Mouse (Mus musculus): ENCODE data around the gene Fam214a. TPM values are rescaled to one million over a fixed set of nuclear protein-coding genes. Genes with fewer than 3 reads are reported as not detected.

Fam214a gene
- polyA plus RNA-seq, 1 experiment from 2014 or later = 6.4 TPM

- Histone ChIP-seq H3K27ac (ENCODE audit: low read depth) (peak overlapping the region; percentile 9; the same call in 1 of the 2 replicates), H3K27me3 (ENCODE audit: insufficient read depth, low read length) (no peaks in the 10 kb centered on the region), H3K4me3 (ENCODE audit: low read depth, low read length) (no peak overlapping the region), H3K4me2 (ENCODE audit: low read depth, low read length) (no peak overlapping the region), H3K36me3 (replicated peaks; ENCODE audit: insufficient read depth, low read length) (peaks cover 10% of the 10 kb centered on the region; the same call in 1 of the 2 replicates), H3K9me3 (ENCODE audit: low read length) (no peaks in the 10 kb centered on the region), H3K9ac (replicated peaks) (no peak overlapping the region; the same call in 1 of the 2 replicates), H3K4me1 (ENCODE audit: insufficient read depth) (peaks cover 20% of the 10 kb centered on the region)
- TF ChIP-seq EP300 (IDR thresholded peaks at IDR 0.05; ENCODE audit: low read depth) (no peak), CTCF (IDR thresholded peaks at IDR 0.05; ENCODE audit: low read depth) (no peak)
- DNase-seq = no peak
- WGBS (ENCODE audit: insufficient replicate concordance) = 68% methylated on average over 2 of the region's 2 CpGs
- no peak for ATAC-seq
These were observed 87.9 kb downstream of the Fam214a start for GRCm38 (mm10) chr9:75040566-75040965.

DNA sequence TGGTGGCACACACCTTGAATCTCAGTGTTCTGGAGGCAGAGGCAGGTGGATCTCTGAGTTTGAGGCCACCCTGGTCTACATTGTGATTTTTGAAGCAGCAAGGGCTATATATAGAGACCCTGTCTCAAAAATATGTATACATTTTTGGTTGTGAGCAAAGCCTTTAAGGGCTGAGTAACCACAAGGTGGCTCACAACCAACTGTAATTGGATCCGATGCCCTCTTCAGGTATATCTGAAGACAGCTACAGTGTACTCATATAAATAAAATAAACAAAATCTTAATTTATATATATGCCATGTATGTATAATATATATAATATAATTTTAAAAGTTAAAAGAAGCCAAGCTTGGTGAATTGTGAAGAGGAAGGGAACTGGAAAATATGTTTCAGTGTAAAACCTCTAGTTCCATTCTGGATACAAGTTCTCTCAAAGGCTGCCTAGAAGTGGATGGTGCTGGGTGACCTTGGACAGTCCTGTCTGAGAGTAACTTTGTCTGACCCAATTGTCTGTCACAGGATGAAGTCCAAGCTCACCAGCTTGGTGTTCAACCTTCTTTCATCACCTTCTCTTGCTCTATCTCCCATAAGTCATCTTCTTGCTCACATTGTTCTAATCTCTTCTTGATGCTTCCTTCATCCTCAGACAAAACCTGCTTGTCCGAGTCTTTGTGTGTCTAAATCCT lies 89.3 kb downstream of the Fam214a start:
- DNase-seq (no peak), ATAC-seq (no peak)
- Histone ChIP-seq H3K9me3 (ENCODE audit: low read length) (no peaks in the 10 kb centered on the region), H3K4me2 (ENCODE audit: low read depth, low read length) (no peak overlapping the region), H3K36me3 (replicated peaks; ENCODE audit: insufficient read depth, low read length) (peaks cover 13% of the 10 kb centered on the region; the same call in 1 of the 2 replicates), H3K27ac (ENCODE audit: low read depth) (no peak overlapping the region), H3K4me1 (ENCODE audit: insufficient read depth) (peaks cover 20% of the 10 kb centered on the region), H3K4me3 (ENCODE audit: low read depth, low read length) (no peak overlapping the region), H3K27me3 (ENCODE audit: insufficient read depth, low read length) (no peaks in the 10 kb centered on the region), H3K9ac (replicated peaks) (no peak overlapping the region)
- no peak for TF ChIP-seq CTCF (IDR thresholded peaks at IDR 0.05; ENCODE audit: low read depth)
- TF ChIP-seq EP300 (IDR thresholded peaks at IDR 0.05; ENCODE audit: low read depth) = no peak
- WGBS (ENCODE audit: insufficient replicate concordance) = 70% methylated on average over 2 of the region's 2 CpGs

GRCm38 (mm10) chr9:75043191-75043590 lies 90.5 kb downstream of the Fam214a start:
- no peaks in the 10 kb centered on the region for H3K27me3 ChIP-seq (ENCODE audit: insufficient read depth, low read length)
- no peak overlapping the region for H3K4me2 ChIP-seq (ENCODE audit: low read depth, low read length)
- TF ChIP-seq CTCF (IDR thresholded peaks at IDR 0.05; ENCODE audit: low read depth) = no peak
- no peak for TF ChIP-seq EP300 (IDR thresholded peaks at IDR 0.05; ENCODE audit: low read depth)
- WGBS (ENCODE audit: insufficient replicate concordance) = 90% methylated on average over 2 of the region's 2 CpGs
- H3K9me3 ChIP-seq (ENCODE audit: low read length) = no peaks in the 10 kb centered on the region
- H3K27ac ChIP-seq (ENCODE audit: low read depth) = no peak overlapping the region
- H3K36me3 ChIP-seq (replicated peaks; ENCODE audit: insufficient read depth, low read length) = peaks cover 13% of the 10 kb centered on the region; the same call in 1 of the 2 replicates
- DNase-seq (no peak), ATAC-seq (no peak)
- no peak overlapping the region for H3K9ac ChIP-seq (replicated peaks)
- peaks cover 20% of the 10 kb centered on the region for H3K4me1 ChIP-seq (ENCODE audit: insufficient read depth)
- no peak overlapping the region for H3K4me3 ChIP-seq (ENCODE audit: low read depth, low read length)

GRCm38 (mm10) chr9:75047079-75047478 lies 94.4 kb downstream of the Fam214a start:
- Histone ChIP-seq H3K36me3 (replicated peaks; ENCODE audit: insufficient read depth, low read length) (peaks cover 12% of the 10 kb centered on the region; the same call in 1 of the 2 replicates), H3K4me2 (ENCODE audit: low read depth, low read length) (no peak overlapping the region), H3K9me3 (ENCODE audit: low read length) (no peaks in the 10 kb centered on the region), H3K9ac (replicated peaks) (no peak overlapping the region), H3K27ac (ENCODE audit: low read depth) (no peak overlapping the region), H3K4me1 (ENCODE audit: insufficient read depth) (peaks cover 2% of the 10 kb centered on the region; the same call in 1 of the 2 replicates), H3K4me3 (ENCODE audit: low read depth, low read length) (no peak overlapping the region), H3K27me3 (ENCODE audit: insufficient read depth, low read length) (no peaks in the 10 kb centered on the region)
- no peak for ATAC-seq
- no peak for TF ChIP-seq CTCF (IDR thresholded peaks at IDR 0.05; ENCODE audit: low read depth)
- no peak for TF ChIP-seq EP300 (IDR thresholded peaks at IDR 0.05; ENCODE audit: low read depth)
- no peak for DNase-seq

- Histone ChIP-seq H3K4me1 (ENCODE audit: insufficient read depth) (no peaks in the 10 kb centered on the region), H3K4me2 (ENCODE audit: low read depth, low read length) (no peak overlapping the region), H3K27ac (ENCODE audit: low read depth) (no peak overlapping the region), H3K9ac (replicated peaks) (no peak overlapping the region), H3K4me3 (ENCODE audit: low read depth, low read length) (no peak overlapping the region), H3K36me3 (replicated peaks; ENCODE audit: insufficient read depth, low read length) (peaks cover 6% of the 10 kb centered on the region; the same call in 1 of the 2 replicates), H3K27me3 (ENCODE audit: insufficient read depth, low read length) (no peaks in the 10 kb centered on the region), H3K9me3 (ENCODE audit: low read length) (no peaks in the 10 kb centered on the region)
- no peak for TF ChIP-seq EP300 (IDR thresholded peaks at IDR 0.05; ENCODE audit: low read depth)
- TF ChIP-seq CTCF (IDR thresholded peaks at IDR 0.05; ENCODE audit: low read depth) = no peak
- no peak for ATAC-seq
- WGBS (ENCODE audit: insufficient replicate concordance) = 59% methylated on average over 3 of the region's 3 CpGs
- DNase-seq = no peak
These were observed 96.4 kb downstream of the Fam214a start for GRCm38 (mm10) chr9:75049100-75049499.

GRCm38 (mm10) chr9:75050003-75050402 lies 97.3 kb downstream of the Fam214a start:
- H3K9ac ChIP-seq (replicated peaks) = no peak overlapping the region
- TF ChIP-seq CTCF (IDR thresholded peaks at IDR 0.05; ENCODE audit: low read depth) (peak; percentile 95), EP300 (IDR thresholded peaks at IDR 0.05; ENCODE audit: low read depth) (no peak)
- no peaks in the 10 kb centered on the region for H3K27me3 ChIP-seq (ENCODE audit: insufficient read depth, low read length)
- H3K36me3 ChIP-seq (replicated peaks; ENCODE audit: insufficient read depth, low read length) = peaks cover 9% of the 10 kb centered on the region; the same call in 1 of the 2 replicates
- DNase-seq (peak; percentile 61), ATAC-seq (peak; percentile 41; the same call in 1 of the 2 replicates)
- no peak overlapping the region for H3K4me3 ChIP-seq (ENCODE audit: low read depth, low read length)
- H3K4me1 ChIP-seq (ENCODE audit: insufficient read depth) = no peaks in the 10 kb centered on the region
- no peaks in the 10 kb centered on the region for H3K9me3 ChIP-seq (ENCODE audit: low read length)
- no peak overlapping the region for H3K4me2 ChIP-seq (ENCODE audit: low read depth, low read length)
- H3K27ac ChIP-seq (ENCODE audit: low read depth) = no peak overlapping the region
- 33% methylated on average over 3 of the region's 3 CpGs for WGBS (ENCODE audit: insufficient replicate concordance)
